Mouse (Mus musculus) stomach, embryonic 15.5 days (tissue): ENCODE results near the gene Ssh2. TPM values are rescaled to one million over a fixed set of nuclear protein-coding genes. Genes with fewer than 3 reads are reported as not detected.

ENCODE experiments used
- ATAC-seq: fragments of 200-750 bp; cut with Nextera tagmentation; 2 replicates; pipeline ENCODE4 v1.8.0; 2017; ENCODE audit warnings: low read depth, moderate number of reproducible peaks, moderate TSS enrichment; ENCODE audit not compliant: insufficient read depth, low FRiP score
- H3K27ac ChIP-seq: fragments of 300-500 bp; sonication (generic); 2 replicates; pipeline ENCODE4 v1.5.1; 2015; ENCODE audit warnings: mild to moderate bottlenecking, inconsistent platforms
- H3K27me3 ChIP-seq: fragments of 300-500 bp; sonication (generic); replicated peaks from 2 replicates; pipeline ENCODE4 v1.6.1; 2015; ENCODE audit warnings: inconsistent platforms
- H3K36me3 ChIP-seq: fragments of 300-500 bp; sonication (generic); 2 replicates; pipeline ENCODE4 v1.6.1; 2015; ENCODE audit warnings: inconsistent platforms
- H3K4me1 ChIP-seq: fragments of 300-500 bp; sonication (generic); 2 replicates; pipeline ENCODE4 v1.6.1; 2015; ENCODE audit warnings: inconsistent platforms
- H3K4me2 ChIP-seq: fragments of 300-500 bp; sonication (generic); 2 replicates; pipeline ENCODE4 v1.6.1; 2015; ENCODE audit warnings: mild to moderate bottlenecking, inconsistent platforms
- H3K4me3 ChIP-seq: fragments of 300-500 bp; sonication (generic); replicated peaks from 2 replicates; pipeline ENCODE4 v1.5.1; 2015; ENCODE audit warnings: inconsistent platforms
- H3K9ac ChIP-seq: fragments of 300-500 bp; sonication (generic); 2 replicates; pipeline ENCODE4 v1.6.1; 2015; ENCODE audit warnings: inconsistent platforms
- H3K9me3 ChIP-seq: fragments of 300-500 bp; sonication (generic); 2 replicates; pipeline ENCODE4 v1.6.1; 2016; ENCODE audit warnings: inconsistent platforms
- WGBS: fragments of 180-500 bp; shearing (Covaris S2); methylation state at CpG from one replicate; pipeline ENCODE4 v1.1.7; 2015; 5-methylcytosine and 5-hydroxymethylcytosine counted together
- polyA plus RNA-seq: library from polyadenylated mRNA; unstranded; fragments of >200 nt; fragmentation: Nextera tagmentation; extraction: Ambion mirVana; gene quantifications from 2 replicates; pipeline ENCODE4 v1.2.1, GENCODE M21; 2015

Ssh2 gene
- polyA plus RNA-seq, 1 experiment from 2014 or later = 6.9 TPM

- Histone ChIP-seq H3K4me1 (peaks cover 11% of the 10 kb centered on the region), H3K9ac (peak overlapping the region; percentile 35; the same call in 1 of the 2 replicates), H3K36me3 (peaks cover 39% of the 10 kb centered on the region), H3K27ac (peak overlapping the region; percentile 9; the same call in 1 of the 2 replicates), H3K9me3 (no peaks in the 10 kb centered on the region), H3K4me2 (peak overlapping the region; percentile 74), H3K4me3 (peak overlapping the region; percentile 37), H3K27me3 (no peaks in the 10 kb centered on the region)
- 23% methylated on average over 49 of the region's 49 CpGs for WGBS
- ATAC-seq = peak; percentile 23; the same call in 1 of the 2 replicates
Measured at GRCm38 (mm10) chr11:77508068-77509021, 292.3 kb downstream of the Ssh2 start.

Other genes starting within 250 kb of the Ssh2 start
- 4.5 and 5.5 TPM in 2 replicates for gene Slc6a4, start 217.7 kb upstream of the Ssh2 start, polyA plus RNA-seq
- 62.3 and 66.1 TPM in 2 replicates for gene Nsrp1, start 137.9 kb upstream of the Ssh2 start, polyA plus RNA-seq
- gene Efcab5, start 27.3 kb upstream of the Ssh2 start, polyA plus RNA-seq = 0.23 and 0.31 TPM in 2 replicates
- 0.17 and 0.18 TPM in 2 replicates for gene Coro6, start 246.1 kb downstream of the Ssh2 start, polyA plus RNA-seq